Mouse (Mus musculus): ENCODE data around the gene Hmgb1.

Gene Hmgb1

DNA sequence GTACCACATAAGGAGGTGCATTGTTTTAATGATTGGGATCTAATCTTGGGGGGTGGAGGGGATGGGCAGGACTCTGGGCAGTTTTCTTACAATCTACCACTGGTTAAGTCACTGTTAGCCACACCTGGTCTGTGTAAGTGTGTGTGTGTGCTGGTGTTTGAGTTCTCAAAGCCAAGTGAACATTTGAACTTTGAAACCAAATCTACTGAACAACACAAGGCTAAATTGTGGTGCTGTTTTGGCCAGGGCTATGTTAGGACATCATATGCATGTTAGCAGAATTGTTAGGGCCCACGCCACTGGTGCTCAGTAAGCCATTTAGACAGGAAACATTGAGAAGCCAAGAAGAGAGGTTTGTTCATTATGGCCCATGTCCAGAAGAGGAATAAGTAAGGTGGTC lies 14.5 kb upstream of the Hmgb1 start:
- in situ Hi-C loops (cut with MboI; ENCODE audit: low pct_unique_long_range_greater_than_20kb in 1 of 2, low sequenced_read_pairs in 2 of 2, unreplicated experiment in 1 of 2) = no loop called here

GRCm38 (mm10) chr5:149196611-149197010 lies 12.3 kb upstream of the Hmgb1 start:
- in situ Hi-C loops (cut with MboI; ENCODE audit: low pct_unique_long_range_greater_than_20kb in 1 of 2, low sequenced_read_pairs in 2 of 2, unreplicated experiment in 1 of 2) = no loop called here

DNA sequence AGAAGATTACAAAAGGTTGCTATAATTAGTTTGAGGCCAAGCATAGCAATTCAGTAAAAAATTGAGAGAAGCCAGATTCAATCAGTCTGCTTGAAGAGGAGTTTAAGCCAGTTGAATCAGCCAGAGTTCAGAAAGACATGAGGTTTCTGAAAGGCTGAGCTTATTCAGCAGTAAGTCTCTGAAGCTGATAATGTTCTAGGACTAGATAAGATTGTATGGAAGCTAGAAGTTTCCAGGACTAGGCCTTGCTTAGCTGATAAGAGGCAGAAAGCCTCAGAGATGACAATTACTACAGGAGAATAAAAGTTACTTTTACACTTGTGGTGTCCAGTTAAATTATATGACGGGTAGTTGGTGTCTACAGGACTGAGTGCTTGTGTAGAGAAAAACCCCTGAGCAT lies 5.9 kb upstream of the Hmgb1 start:
- in situ Hi-C loops (cut with MboI; ENCODE audit: low pct_unique_long_range_greater_than_20kb in 1 of 2, low sequenced_read_pairs in 2 of 2, unreplicated experiment in 1 of 2) = no loop called here

DNA sequence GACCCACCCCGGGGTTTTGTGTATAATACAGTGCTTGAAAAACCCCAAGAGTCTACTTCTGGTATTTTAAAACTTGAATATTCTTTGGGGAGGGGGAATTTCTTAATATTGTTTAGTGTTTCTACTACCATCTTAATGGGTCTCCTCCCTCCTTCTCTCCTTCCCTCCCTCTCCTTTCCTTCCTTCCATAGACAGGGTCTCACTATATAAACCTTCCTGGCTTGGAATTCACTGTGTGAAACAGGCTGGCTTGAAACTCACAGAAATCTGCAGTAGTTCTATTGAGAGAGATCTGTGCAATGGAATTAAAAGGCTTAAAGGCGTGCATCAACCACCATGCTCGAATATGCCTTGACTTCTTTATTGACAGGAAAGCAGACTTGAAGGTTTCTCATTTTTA lies 1.5 kb upstream of the Hmgb1 start:
- in situ Hi-C loops (cut with MboI; ENCODE audit: low pct_unique_long_range_greater_than_20kb in 1 of 2, low sequenced_read_pairs in 2 of 2, unreplicated experiment in 1 of 2) = no loop called here

DNA sequence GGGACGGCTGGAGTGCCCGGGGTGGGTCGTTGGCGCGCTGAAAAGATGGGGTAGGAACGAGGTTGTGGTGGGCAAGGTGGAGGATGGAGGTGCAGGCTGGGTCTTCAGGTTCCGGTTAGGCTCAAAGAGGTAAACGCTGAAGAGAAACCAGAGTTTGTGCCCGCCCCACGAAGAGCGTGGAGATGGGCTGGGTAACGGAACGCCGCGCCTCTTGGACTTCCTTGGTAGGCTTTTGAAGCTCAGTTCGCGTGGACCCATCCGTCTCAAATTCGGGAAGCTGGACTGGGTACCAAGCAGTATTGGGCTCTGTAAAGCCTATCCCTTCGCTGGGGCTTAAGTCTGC lies 526 bp upstream of the Hmgb1 start:
- in situ Hi-C loops (cut with MboI; ENCODE audit: low pct_unique_long_range_greater_than_20kb in 1 of 2, low sequenced_read_pairs in 2 of 2, unreplicated experiment in 1 of 2) = no loop called here

- in situ Hi-C loops (cut with MboI; ENCODE audit: low pct_unique_long_range_greater_than_20kb in 1 of 2, low sequenced_read_pairs in 2 of 2, unreplicated experiment in 1 of 2) = no loop called here
Measured at GRCm38 (mm10) chr5:149183721-149184103, 577 bp downstream of the Hmgb1 start.

DNA sequence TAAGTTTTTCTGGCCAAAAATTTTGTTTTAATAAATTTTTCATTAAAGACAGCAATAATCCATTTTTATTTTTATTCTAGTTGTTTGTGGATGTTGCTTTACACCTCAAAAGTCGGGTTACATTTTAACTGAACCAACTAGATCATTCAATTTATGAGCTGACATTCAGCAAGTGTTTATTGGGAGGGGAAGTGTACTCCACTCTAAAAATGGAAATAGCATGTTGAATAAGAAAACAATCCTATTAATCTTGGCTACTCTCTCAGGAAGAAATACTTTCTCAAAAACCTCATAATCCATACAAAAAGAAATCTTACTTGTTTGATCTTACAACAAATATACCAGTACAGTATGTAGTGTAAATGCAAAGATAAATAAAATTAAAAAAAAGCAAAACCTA lies 1.2 kb downstream of the Hmgb1 start:
- in situ Hi-C loops (cut with MboI; ENCODE audit: low pct_unique_long_range_greater_than_20kb in 1 of 2, low sequenced_read_pairs in 2 of 2, unreplicated experiment in 1 of 2) = no loop called here

GRCm38 (mm10) chr5:149182186-149182870 lies 2.0 kb downstream of the Hmgb1 start:
- in situ Hi-C loops (cut with MboI; ENCODE audit: low pct_unique_long_range_greater_than_20kb in 1 of 2, low sequenced_read_pairs in 2 of 2, unreplicated experiment in 1 of 2) = no loop called here

GRCm38 (mm10) chr5:149179826-149180225 lies 4.5 kb downstream of the Hmgb1 start:
- in situ Hi-C loops (cut with MboI; ENCODE audit: low pct_unique_long_range_greater_than_20kb in 1 of 2, low sequenced_read_pairs in 2 of 2, unreplicated experiment in 1 of 2) = no loop called here

GRCm38 (mm10) chr5:149178095-149178494 lies 6.2 kb downstream of the Hmgb1 start:
- in situ Hi-C loops (cut with MboI; ENCODE audit: low pct_unique_long_range_greater_than_20kb in 1 of 2, low sequenced_read_pairs in 2 of 2, unreplicated experiment in 1 of 2) = no loop called here

DNA sequence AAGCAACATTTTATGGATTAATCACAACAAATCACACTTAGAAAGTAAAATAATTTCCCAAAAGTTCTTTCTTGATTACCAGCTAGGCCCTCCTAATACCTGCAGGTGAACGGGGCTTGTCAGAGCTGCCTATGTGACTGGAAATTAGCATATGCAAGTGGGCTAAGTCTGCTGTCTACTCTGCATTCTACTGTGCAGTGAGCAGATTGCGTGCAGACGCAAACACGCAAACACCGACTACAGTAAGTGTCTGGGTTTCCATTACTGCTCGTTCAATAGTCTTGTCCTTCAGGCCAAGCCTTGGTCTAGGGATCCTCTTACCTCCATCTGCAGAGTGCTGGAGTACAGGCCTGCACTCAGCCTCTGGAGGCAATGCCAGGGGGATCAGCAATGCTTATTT lies 8.6 kb downstream of the Hmgb1 start:
- in situ Hi-C loops (cut with MboI; ENCODE audit: low pct_unique_long_range_greater_than_20kb in 1 of 2, low sequenced_read_pairs in 2 of 2, unreplicated experiment in 1 of 2) = no loop called here

DNA sequence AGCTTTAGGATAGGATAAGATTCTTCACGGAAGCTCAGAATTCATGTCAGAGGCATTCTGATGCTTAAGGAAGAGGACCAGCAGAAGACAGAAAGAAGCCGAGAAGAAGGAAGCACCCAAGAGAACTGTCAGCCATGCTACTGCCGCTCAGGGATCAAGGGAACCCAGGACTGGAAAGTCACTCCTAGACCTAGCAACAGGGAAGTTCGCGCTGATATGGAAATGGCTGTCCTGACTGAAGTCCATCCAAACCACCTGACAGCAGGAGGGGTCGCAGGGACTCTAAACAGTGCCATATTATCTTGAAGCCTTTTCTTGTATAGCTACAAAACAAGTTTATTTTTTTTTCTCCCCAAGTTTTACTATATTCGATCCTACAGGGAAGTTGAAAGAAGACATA lies 9.8 kb downstream of the Hmgb1 start:
- in situ Hi-C loops (cut with MboI; ENCODE audit: low pct_unique_long_range_greater_than_20kb in 1 of 2, low sequenced_read_pairs in 2 of 2, unreplicated experiment in 1 of 2) = no loop called here

DNA sequence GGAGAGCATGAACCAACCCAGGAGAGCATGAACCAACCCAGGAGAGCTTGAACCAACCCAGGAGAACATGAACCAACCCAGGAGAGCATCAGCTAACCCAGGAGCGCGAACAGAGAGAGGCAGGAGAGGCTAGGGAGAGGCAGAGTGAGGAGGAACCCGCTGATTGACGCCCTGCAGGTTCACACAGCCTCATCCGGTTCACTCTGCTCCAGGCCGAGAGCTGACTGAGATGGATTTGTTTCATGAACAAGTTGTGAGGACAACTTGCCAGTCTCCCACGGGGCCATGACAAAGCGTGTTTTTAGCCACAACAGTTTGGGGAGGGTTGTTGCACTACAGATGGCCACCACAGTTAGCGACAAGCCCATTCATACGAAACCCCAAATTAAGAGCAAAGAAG lies 12.0 kb downstream of the Hmgb1 start:
- in situ Hi-C loops (cut with MboI; ENCODE audit: low pct_unique_long_range_greater_than_20kb in 1 of 2, low sequenced_read_pairs in 2 of 2, unreplicated experiment in 1 of 2) = no loop called here

DNA sequence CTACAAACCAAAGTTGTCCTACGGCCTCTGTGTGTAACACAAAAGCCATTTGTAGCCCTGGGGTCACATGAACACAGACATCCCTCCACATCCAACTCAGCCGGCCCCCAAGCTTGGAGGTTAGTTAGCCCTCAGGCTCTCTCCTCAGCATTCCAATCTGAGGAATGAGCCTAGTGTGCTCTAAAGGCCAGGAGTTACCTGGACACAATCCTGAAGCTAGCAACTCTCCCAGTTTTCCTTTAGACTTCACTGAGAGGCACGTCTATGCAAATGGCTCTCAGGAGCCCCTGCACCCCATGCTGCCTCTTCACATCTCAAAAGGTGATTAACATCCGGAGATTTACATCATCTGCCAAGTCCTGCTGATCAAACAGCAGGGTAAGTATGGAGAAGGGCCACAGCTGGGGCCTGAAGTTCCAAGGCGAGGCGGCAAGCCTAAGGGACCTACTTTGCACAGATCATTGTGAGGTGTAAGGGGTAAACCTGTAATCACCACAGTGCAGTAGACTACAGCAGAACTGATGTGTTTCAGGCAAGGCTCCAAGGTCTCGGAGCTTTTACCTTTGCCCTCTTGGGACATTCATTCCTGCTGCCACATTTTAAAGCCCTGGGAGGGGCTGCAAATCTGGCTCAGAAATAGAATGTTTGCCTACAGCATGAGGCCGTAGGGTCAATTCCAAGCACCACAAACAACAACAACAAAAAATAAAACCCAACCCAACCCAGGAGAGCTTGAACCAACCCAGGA lies 13.3 kb downstream of the Hmgb1 start:
- in situ Hi-C loops (cut with MboI; ENCODE audit: low pct_unique_long_range_greater_than_20kb in 1 of 2, low sequenced_read_pairs in 2 of 2, unreplicated experiment in 1 of 2) = no loop called here

GRCm38 (mm10) chr5:149168816-149169215 lies 15.5 kb downstream of the Hmgb1 start:
- in situ Hi-C loops (cut with MboI; ENCODE audit: low pct_unique_long_range_greater_than_20kb in 1 of 2, low sequenced_read_pairs in 2 of 2, unreplicated experiment in 1 of 2) = no loop called here

DNA sequence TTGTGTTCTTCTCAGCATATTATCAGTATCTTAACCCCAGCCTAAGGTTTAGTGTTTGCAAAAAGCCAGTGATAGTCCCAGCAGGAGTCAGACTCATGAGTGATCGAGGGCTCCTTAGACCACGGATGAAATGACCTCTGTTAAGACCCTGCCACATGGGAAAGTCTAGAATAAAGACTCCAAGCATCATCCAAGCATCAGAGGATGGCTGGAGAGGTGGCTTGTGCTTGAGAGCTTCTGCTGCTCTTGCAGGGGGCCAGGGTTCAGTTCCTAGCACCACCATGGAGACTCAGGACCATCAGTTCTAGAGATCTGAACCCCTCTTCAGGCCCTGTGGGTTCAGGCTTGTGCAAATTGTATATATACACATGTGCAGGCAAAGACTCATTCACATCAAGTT lies 16.2 kb downstream of the Hmgb1 start:
- in situ Hi-C loops (cut with MboI; ENCODE audit: low pct_unique_long_range_greater_than_20kb in 1 of 2, low sequenced_read_pairs in 2 of 2, unreplicated experiment in 1 of 2) = no loop called here

DNA sequence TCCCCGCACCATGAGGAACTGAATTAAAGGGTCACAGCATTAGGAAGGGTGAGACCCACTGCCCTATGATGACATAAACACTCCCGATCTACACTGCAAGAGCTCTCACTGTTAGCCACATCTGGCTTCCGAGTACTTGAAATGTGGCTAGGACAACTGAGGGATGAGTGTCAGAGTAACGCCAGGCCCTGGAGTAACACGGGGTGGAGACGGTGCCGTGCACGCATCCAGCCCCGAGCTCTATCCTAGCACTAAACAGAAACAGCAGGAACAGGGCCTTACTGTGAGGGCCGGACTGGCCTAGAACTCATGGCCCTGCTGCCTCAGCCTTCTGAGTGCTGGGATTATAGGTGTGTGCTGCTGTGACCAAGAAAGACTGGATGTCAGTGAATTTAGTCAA lies 18.3 kb downstream of the Hmgb1 start:
- in situ Hi-C loops (cut with MboI; ENCODE audit: low pct_unique_long_range_greater_than_20kb in 1 of 2, low sequenced_read_pairs in 2 of 2, unreplicated experiment in 1 of 2) = no loop called here

GRCm38 (mm10) chr5:149164881-149165280 lies 19.4 kb downstream of the Hmgb1 start:
- in situ Hi-C loops (cut with MboI; ENCODE audit: low pct_unique_long_range_greater_than_20kb in 1 of 2, low sequenced_read_pairs in 2 of 2, unreplicated experiment in 1 of 2) = no loop called here

- in situ Hi-C loops (cut with MboI; ENCODE audit: low pct_unique_long_range_greater_than_20kb in 1 of 2, low sequenced_read_pairs in 2 of 2, unreplicated experiment in 1 of 2) = no loop called here
Measured at GRCm38 (mm10) chr5:149162890-149163289, 21.4 kb downstream of the Hmgb1 start.

- in situ Hi-C loops (cut with MboI; ENCODE audit: low pct_unique_long_range_greater_than_20kb in 1 of 2, low sequenced_read_pairs in 2 of 2, unreplicated experiment in 1 of 2) = no loop called here
Measured at GRCm38 (mm10) chr5:149160469-149160868, 23.8 kb downstream of the Hmgb1 start.
